Mouse (Mus musculus) ES-Bruce4 (cell line): ENCODE data around the gene Map3k14.

Experiments
- CTCF ChIP-seq: IDR thresholded peaks from one replicate; pipeline ENCODE4 v1.8.1; 2011; ENCODE audit warnings: low read depth, low read length
- EP300 ChIP-seq: IDR thresholded peaks from 2 replicates; pipeline ENCODE4 v1.6.1; 2011; ENCODE audit warnings: low read depth, low read length; ENCODE audit not compliant: insufficient read depth
- POLR2A ChIP-seq: IDR thresholded peaks from one replicate; pipeline ENCODE4 v1.8.1; 2011; ENCODE audit warnings: low read length; ENCODE audit not compliant: insufficient read depth

DNA sequence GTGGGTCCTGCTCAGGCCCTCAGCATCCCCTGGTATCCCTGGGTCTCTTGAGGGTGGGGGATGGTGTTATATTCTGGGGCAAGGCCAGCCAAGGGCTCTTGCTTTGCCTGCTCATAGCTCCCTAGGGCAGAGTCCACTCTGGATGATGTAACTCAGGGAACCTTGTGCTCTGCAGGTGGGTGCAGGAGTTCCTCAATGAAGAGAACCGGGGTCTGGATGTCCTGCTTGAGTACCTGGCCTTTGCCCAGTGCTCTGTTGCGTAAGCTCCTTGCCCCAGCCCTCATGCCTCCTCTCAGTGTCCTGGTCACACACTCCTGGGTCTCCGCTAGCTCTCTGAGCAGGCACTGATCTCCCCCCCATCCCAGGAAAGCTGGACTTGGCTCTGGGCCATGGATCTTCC lies 85.4 kb downstream of the Map3k14 start:
- TF ChIP-seq CTCF (no peak), POLR2A (no peak), EP300 (no peak)
